Mouse (Mus musculus): ENCODE results near the gene Tep1.
"Not testable (repeated sequence)": the region's sequence is repeated elsewhere in the genome, so short reads cannot be mapped to it uniquely, and the experiment has no call there.

The Tep1 gene

DNA sequence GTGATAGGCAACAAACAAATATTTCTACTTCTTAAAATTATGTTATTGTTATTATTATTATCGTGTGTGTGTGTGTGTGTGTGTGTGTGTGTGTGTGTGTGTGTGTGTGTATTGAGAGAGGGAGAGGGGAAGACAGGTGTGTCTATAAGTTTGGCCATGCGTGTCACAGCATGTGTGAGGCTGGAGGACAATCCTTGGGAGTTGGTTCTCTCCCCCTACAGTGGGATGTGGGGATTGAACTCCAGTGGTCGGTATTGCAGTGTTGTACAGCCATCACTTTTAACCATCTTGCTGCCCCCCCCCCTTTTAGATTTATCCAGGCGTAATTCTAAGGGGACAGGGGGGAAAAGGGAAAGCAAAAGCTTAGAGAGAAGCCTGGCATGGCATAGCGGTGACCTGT, 1.7 kb downstream of the Tep1 start:
- DNase-seq (ENCODE audit: extremely low read depth, insufficient read length, low spot score), result no peak

DNA sequence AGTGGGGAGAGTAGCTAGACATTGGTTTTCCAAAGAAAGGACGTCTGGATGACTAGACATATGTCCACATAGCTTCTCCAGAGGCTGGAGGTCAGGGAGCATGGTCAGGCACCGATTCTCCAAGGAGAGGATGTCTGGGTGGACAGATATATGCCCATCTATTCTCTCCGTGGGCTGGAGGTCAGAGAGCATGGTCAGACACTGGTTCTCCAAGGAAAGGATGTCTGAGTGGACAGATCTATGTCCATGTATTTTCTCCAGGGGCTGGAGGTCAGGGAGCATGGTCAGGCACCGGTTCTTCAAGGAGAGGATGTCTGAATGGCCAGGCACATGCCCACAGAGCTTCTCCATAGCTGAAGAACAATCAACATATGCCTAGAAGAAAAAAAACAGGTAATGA, 2.1 kb downstream of the Tep1 start:
- DNase-seq (ENCODE audit: extremely low read depth, insufficient read length, low spot score), result no peak

DNA sequence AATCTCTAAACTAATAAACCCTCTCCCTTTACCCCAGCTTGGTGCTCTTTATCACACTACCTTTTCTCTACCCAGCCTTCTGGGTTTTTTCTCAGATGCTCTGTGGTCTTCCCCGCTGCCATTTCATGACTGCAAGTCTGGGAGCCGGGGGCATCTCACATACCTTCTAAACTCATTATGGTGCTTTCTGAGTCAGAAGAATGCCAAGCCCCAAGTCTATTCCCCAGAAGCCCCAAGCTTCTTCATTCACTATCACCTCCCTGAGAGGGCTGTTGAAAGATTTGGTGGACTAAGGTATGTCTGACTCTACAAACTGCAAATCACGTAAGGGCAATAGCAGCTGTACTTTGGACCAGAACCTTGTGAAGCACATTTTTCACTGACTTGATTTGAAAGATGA, 3.4 kb downstream of the Tep1 start:
- DNase-seq (ENCODE audit: extremely low read depth, insufficient read length, low spot score), result no peak

DNA sequence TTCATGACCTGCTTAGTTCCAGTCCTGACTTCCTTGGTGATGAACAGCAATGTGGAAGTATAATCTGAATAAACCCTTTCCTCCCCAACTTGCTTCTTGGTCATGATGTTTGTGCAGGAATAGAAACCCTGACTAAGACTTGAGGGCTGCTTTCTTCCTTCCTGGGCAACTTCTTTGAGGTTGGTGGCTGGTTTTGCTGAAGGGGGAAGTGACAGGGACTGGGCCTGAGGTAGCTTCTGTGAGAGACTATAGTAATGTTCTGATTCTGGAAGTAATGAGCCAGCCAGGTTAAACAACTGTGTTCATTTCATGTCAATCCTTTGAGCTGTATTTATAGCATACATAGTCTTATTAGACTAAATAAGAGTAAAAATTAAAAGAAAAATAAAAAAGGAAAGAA, 5.4 kb downstream of the Tep1 start:
- not testable (repeated sequence) for DNase-seq (ENCODE audit: extremely low read depth, insufficient read length, low spot score)

DNA sequence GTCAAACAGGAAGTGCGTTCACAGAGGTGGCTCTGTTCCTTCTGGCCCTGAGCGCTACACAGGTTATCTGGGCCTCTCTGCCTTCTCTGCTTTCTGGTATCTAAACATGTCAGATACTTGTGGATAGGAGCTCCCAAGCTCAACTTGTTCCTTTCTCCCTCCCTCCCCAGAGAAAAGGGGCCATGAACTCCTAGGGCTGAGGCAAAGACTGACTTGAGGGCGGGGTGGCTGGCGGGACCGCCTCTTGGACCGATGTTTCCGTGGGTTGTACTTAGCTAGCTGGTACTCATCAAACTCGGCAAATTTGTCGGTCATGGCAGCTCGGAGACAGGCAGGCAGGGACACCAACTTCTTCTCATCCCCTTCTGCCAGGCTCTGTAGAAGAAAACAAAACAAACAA, 7.7 kb downstream of the Tep1 start:
- no peak for DNase-seq (ENCODE audit: extremely low read depth, insufficient read length, low spot score)

DNA sequence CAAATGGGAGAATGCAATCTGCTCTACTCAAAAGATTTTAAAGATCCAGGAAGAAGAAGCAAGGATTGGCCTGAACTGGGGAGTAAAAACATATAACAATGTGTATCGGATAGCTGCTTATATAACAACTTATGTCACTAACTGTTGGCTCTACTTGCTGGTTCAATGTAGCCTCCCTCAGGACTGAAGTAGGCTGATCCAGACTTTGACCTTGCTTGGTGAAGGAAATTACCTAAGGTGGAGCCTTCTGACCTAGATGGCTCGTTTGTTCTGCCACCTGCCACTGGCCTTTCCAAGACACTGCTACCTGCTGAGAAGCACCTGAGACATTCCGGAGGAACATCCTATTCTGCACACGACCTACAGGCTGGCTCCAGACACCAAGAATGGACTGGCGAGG, 14.6 kb downstream of the Tep1 start:
- DNase-seq (ENCODE audit: extremely low read depth, insufficient read length, low spot score), result no peak

DNA sequence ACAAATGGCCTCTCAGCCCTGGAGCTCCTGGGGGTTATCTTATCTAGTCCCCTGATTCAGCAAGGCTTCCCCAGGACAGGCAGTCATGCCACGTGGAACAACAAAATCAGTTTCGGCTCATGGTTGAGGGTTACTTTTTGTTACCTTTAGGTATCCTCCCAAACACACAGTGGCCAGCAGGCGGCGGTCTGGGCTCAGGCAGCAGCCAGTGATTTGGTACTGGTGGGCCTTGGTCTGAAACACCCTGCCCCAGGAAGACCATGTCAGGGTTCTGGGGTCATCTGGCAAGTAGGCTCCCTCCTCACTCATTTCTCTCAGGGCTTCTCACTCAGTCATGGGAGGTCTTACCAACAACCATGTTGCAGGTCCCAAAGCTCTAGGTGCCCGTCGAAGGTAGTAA, 33.1 kb downstream of the Tep1 start:
- no peak for DNase-seq (ENCODE audit: extremely low read depth, insufficient read length, low spot score)

DNA sequence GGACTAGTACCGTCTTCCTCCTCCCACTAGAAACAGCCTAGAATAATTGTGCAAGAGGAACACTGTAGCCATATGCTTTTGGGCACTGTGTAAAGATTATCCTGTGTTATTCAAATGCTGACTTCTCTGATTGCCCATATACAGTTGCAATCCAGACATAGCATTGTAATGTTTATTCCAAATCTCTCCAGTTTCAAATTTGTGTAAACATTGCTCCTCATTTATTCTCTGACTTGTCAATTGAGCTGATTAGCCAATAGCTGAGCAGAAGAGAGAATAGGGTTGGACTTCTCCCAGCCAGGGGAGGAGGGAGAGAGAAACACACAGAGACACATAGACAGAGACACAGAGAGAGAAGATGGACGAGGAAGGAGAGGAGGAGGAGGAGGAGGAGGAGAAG, 35.9 kb downstream of the Tep1 start:
- no peak for DNase-seq (ENCODE audit: extremely low read depth, insufficient read length, low spot score)

DNA sequence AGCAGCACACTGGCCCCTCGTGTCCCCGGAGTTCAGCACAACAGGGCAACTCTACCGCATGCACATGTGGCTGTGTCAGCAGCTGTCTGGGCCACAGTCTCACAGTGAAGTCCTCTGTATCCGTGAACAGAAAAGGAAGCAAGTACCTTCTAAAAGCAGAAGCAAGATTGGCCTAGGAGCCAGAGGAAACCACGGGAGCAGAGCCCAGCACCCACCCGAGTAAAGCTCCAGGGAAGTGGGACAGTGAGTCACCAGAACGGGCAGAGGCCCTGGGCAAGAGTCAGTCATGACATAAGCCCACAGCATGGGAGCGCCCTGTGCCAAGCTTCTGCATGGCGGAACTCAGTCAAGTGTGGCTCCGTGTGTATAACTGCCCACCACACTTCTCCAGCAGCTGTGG, 36.4 kb downstream of the Tep1 start:
- no peak for DNase-seq (ENCODE audit: extremely low read depth, insufficient read length, low spot score)

DNA sequence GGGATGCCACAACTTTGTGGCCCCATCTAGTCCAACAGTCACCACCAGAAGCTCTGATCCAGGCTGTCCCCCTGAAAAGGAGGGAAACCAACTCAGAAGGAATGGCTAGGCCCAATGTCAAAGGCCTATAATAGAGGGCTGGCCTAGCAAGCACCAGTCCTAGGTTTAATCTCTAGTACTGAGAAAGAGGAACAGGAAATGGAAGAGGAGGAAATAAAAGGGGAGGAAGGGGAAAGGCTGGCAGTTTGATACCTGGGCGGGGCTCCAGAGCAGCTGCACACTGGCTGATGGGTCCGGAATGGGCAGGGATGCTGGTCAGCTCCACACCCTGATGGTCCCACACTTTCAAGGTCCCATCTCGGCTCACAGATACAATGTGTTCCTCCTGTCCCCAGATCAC, 40.5 kb downstream of the Tep1 start:
- DNase-seq (ENCODE audit: extremely low read depth, insufficient read length, low spot score), result no peak

DNA sequence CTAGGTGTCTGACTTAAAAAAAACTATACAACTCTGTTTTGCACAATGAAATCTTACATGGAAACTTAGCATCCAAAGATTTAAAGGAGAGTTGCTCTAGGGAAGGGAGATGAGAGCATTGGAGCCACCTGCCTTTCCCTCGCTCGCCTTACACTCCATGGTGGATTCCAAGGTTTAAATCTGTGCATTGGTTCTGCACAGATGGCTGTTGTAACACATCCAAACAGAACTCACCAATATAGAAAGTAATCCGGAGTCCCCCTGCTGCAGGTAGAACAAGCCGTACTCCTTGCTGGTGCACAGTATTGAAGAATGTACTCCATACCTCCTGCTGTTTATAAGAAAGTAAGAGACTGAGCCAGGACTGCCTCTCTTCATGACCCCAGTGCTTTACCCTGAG, 43.8 kb downstream of the Tep1 start:
- DNase-seq (ENCODE audit: extremely low read depth, insufficient read length, low spot score), result no peak

DNA sequence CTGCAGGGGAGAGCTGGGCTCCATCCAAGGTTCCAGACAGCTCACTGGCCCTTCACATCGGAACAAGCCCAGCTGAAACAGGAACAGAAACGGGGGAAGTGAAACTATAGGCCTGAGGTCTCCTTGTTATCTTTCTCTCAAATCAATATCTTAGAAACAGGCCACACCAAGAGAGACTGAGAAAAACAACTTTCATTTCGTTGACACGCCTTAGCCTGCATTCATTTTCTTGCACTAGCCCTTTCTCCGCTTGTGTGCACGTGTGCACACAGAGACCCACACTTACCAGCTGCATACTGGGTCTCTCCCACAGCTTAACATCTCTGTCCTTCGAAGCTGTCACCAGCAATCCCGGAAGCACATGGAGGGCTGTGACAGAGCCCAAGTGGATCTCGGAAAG, 46.1 kb downstream of the Tep1 start:
- no peak for DNase-seq (ENCODE audit: extremely low read depth, insufficient read length, low spot score)

DNA sequence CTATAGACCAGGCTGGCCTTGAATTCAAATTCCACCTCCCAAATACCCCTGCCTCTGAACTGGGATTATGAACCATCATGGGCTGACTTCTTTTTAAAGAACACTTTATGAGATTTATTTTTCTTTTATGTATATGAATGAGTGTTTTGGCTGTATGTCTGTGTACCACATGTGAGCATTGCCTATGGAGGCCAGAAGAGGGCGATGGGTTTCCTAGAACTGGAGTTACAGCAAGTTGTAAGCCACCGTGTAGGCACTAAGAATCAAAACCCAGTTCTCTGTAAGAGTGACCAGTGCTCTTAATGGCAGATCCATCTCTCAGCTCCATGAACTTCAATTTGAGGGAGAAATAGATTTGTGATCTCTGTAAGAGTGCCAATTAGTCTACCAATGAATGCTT, 47.1 kb downstream of the Tep1 start:
- no peak for DNase-seq (ENCODE audit: extremely low read depth, insufficient read length, low spot score)

DNA sequence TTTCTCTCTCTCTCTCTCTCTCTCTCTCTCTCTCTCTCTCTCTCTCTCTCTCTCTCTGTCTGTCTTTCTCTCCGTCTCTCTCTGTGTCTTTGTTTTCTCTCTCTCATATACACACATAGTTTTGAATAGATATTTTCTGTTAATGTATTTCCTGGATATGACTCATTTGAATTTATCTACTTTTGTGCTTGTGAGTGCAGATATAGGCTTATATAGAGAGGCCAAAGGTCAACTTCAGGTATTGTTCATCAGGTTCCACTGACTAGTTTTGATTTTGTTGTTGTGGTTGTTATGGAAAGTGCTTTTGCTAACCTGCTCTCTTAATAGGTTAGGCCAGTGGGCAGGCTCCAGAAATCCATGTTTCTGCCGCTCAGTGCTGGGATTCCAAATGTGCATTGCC, 57.3 kb downstream of the Tep1 start:
- no peak for DNase-seq (ENCODE audit: extremely low read depth, insufficient read length, low spot score)

DNA sequence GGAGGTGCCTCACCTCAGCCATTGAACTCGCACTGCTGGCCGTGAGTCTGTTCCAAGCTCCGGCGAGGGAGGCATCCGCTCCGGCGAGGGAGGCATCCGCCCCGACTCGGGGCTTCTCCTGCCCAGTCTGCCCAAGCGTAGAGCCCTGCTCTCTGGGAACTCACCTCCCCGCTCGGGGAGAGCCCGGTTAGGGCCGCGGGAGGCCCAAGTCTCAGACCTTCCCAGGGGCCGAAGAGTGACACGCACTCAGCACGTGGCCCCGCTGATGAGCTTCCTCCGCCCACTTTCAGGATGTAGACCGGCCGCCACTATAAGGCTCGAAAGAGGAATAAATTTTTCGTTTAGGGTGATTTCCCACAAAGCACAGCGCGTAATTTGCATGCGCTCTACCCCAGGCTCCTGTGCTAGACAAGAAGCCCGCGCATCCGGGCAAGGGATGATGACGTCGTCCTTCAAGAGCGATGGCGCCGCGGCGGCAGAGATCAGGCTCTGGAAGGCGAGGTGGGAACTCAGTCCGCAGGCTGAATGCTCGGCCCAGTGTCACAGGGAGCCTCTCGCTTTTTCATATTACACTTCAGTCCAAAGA, 62.8 kb downstream of the Tep1 start, which contains the start of the genes Ccnb1ip1 and Parp2:
TSS of gene Ccnb1ip1 (minus strand) at position 246 of the 586 bp plus-strand sequence.
TSS of gene Parp2 (plus strand) at position 355 of the 586 bp plus-strand sequence.
- DNase-seq (ENCODE audit: extremely low read depth, insufficient read length, low spot score), result peak; percentile 91

DNA sequence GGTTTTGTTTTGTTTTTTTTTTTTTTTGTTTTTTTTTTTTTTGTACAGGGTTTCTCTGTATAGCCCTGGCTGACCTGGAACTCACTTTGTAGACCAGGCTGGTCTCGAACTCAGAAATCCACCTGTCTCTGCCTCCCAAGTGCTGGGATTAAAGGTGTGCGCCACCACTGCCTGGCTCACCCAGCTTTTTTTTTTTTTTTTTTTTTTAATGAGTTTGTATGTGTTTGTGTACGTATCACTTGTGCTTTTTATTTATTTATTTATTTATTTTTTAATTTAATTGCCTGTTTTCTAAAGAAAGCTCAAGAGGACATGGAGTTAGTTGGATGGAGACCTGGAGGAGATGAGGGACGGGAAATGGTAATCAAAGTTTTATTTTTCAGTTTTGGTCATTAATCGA, 63.9 kb downstream of the Tep1 start:
- not testable (repeated sequence) for DNase-seq (ENCODE audit: extremely low read depth, insufficient read length, low spot score)

DNA sequence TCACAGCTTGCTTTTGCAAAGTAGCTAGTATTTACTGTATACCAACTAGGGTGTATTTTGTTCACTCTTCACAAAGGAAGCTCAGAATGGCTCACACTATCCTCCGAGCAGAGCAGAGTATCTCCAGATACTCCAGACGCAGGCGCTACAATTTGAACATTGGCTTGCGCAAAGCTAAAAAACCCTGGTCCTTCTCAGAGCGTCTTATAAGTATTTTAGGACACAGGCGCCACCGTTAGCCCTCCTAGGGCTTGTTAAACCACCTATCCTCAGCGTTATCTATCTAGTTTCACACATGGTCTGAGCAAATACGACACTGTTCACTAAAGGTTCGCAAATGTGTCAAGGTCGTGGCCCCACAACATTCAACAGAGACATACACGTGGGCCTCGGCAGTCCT, 65.7 kb downstream of the Tep1 start:
- no peak for DNase-seq (ENCODE audit: extremely low read depth, insufficient read length, low spot score)

DNA sequence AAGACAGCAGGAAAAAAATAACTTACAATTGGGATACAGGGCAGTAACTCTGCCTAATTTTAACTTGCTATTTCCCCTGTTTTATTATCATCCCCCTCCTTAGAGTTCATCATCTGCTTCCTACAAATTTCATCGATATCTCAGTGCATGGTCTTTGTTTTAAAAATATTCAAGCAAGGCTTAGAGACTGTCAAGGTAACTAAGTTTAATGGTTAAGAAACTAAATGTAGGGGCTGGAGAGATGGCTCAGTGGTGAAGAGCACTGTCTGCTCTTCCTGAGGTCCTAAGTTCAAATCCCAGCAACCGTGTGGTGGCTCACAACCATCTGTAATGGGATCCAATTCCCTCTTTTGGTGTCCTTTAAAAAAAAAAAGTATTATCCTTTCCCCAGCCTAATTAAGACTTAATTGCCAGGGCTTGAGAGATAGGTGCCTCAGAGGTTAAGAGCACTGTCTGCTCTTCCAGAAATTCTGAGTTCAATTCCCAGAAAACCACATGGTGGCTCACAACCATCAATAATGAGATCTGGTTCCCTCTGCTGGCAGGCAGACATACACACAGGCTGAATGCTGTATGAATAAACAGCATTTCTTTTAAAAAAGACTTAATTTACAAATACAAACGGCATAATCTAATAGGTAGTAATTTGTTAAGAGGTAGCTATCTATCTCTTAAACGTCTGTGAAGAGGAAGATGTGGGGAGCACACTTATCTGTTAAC, 67.4 kb downstream of the Tep1 start:
- peak; percentile 27 for DNase-seq (ENCODE audit: extremely low read depth, insufficient read length, low spot score)

DNA sequence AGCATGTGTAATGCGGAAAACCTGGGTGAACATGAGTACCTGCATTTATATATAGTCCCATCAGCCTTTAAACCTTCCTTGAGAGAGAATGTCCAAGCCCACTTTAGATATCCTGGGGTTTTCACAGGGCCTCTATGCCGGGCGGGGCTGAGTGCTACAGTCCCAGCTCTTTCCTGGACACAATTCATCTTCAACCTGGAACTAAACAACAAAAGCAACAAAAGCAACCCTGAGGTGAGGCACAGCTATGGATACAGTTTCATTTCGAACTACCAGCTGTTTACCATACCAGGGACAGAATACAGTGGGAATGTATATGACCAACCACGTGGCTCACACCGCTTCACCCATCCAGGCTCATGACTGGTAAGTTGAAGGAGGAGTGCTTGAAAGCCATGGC, 67.9 kb downstream of the Tep1 start:
- DNase-seq (ENCODE audit: extremely low read depth, insufficient read length, low spot score), result no peak

DNA sequence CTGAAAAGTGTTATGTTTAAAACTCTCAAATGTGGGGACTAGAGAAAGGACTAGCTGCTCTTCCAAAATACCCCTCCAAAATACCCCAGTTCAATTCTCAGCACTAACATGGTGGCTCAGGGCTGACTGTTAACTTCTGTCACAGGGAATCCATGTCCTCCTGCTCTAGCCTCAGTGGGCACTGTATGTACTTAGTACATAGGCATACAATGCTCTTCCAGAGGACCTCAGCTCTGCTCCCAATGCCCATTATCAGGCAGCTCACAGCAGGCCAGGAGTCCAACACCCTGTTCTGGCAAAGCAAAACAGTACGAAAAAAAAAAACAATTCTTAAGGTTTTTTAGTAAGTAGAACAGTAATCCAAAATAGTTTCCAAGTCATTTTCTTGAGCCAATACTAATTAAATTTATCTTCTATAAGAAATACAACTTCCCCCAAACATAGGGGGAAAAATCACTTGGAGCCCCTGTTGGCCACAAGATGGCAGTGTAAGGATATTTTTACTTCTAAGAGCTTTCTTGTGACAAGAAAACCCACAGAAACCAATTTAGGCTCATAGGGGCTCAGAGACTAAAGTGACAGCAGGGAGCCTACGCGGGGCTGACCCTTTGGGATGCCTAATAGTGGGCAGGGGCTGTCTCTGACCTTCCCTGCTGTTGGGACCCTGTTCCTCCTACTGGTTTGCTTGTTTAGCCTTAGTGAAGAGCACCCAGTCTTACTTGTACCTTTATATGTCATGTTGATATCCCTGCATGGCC, 70.7 kb downstream of the Tep1 start:
- peak; percentile 53 for DNase-seq (ENCODE audit: extremely low read depth, insufficient read length, low spot score)

DNA sequence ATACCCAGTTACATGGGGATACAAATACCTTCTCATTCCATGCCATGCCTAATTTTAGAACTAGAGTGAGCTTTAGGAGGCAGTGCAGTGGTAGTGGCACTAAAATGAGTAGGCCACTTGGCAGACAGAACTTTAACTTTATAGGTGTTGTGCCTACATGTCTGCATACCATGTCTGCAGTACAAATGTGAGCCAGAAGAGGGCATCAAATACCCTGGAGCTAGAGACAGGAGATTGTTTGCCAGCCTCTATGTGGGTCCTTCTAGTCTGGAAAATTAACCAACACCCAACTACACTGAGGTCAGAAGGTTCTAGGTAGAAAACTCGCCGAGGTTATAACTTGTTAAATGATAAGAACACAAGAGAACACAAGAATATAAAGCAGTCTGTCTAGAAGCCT, 71.8 kb downstream of the Tep1 start:
- no peak for DNase-seq (ENCODE audit: extremely low read depth, insufficient read length, low spot score)

DNA sequence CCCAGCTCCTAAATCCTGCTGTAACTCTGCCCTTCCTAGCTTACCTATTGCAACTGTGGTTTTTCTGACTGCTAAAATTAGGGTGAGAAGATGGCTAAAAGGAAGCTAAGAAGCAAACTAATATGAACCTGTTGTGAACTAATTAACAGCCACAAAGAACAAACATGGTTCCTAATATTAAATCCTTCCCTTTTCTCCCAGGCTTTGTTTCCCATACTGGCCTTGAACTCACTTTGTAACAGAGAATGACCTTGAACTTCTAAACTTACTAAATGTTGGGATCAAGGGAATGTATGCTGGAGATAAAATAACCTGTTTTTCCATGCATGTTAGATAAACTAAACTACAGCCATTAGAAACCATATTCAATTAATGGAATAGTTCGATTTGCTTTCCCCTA, 73.9 kb downstream of the Tep1 start:
- DNase-seq (ENCODE audit: extremely low read depth, insufficient read length, low spot score), result no peak

Measured in 3134 (cell line).